Mouse (Mus musculus) brain, embryonic 18.5 days (tissue): ENCODE measurements around the gene Crybb1.

ENCODE experiments used
- DNase-seq: peaks from one replicate; pipeline ENCODE4 v3.0.0-alpha.2; 2012; ENCODE audit warnings: low read depth, low spot score

Crybb1 gene

GRCm38 (mm10) chr5:112237866-112238570 is 17.6 kb upstream of the Crybb1 start:
- DNase-seq = no peak

GRCm38 (mm10) chr5:112238781-112239482 is 16.7 kb upstream of the Crybb1 start:
- no peak for DNase-seq

- no peak for DNase-seq
Observed at GRCm38 (mm10) chr5:112240761-112241160, 14.9 kb upstream of the Crybb1 start.

- no peak for DNase-seq
Observed at GRCm38 (mm10) chr5:112241849-112242248, 13.8 kb upstream of the Crybb1 start.

- DNase-seq = no peak
Observed at GRCm38 (mm10) chr5:112242361-112242778, 13.2 kb upstream of the Crybb1 start.

GRCm38 (mm10) chr5:112243041-112243440 is 12.6 kb upstream of the Crybb1 start:
- no peak for DNase-seq

- no peak for DNase-seq
Observed at GRCm38 (mm10) chr5:112243539-112244274, 11.9 kb upstream of the Crybb1 start.

GRCm38 (mm10) chr5:112244275-112244562 is 11.4 kb upstream of the Crybb1 start:
- DNase-seq = no peak

- DNase-seq = no peak
Observed at GRCm38 (mm10) chr5:112244890-112245615, 10.6 kb upstream of the Crybb1 start.

GRCm38 (mm10) chr5:112247399-112247798 is 8.2 kb upstream of the Crybb1 start:
- no peak for DNase-seq

- DNase-seq = no peak
Observed at GRCm38 (mm10) chr5:112249106-112249505, 6.5 kb upstream of the Crybb1 start.

- DNase-seq = no peak
Observed at GRCm38 (mm10) chr5:112252400-112252799, 3.2 kb upstream of the Crybb1 start, which contains the start of gene Cryba4. Cryba4 (minus strand) TSS chr5:112252518.

GRCm38 (mm10) chr5:112253169-112253568 is 2.4 kb upstream of the Crybb1 start:
- no peak for DNase-seq

GRCm38 (mm10) chr5:112254282-112254806 is 1.3 kb upstream of the Crybb1 start:
- DNase-seq = no peak

- no peak for DNase-seq
Observed at GRCm38 (mm10) chr5:112256457-112256856, 842 bp downstream of the Crybb1 start.

- no peak for DNase-seq
Observed at GRCm38 (mm10) chr5:112257896-112258295, 2.3 kb downstream of the Crybb1 start.

- no peak for DNase-seq
Observed at GRCm38 (mm10) chr5:112259862-112260650, 4.4 kb downstream of the Crybb1 start.

GRCm38 (mm10) chr5:112260818-112261217 is 5.2 kb downstream of the Crybb1 start:
- DNase-seq = no peak

- DNase-seq = no peak
Observed at GRCm38 (mm10) chr5:112264099-112264498, 8.5 kb downstream of the Crybb1 start.

- DNase-seq = no peak
Observed at GRCm38 (mm10) chr5:112265110-112265509, 9.5 kb downstream of the Crybb1 start.

- no peak for DNase-seq
Observed at GRCm38 (mm10) chr5:112265515-112265914, 9.9 kb downstream of the Crybb1 start.
